Mouse (Mus musculus) testis, adult 10 weeks (tissue): ENCODE measurements around the gene Olfr1412. TPM values are rescaled to one million over a fixed set of nuclear protein-coding genes. Genes with fewer than 3 reads are reported as not detected.

ENCODE experiments used
- polyA plus RNA-seq: library from polyadenylated mRNA; stranded (reverse); fragments of 350-450 nt; fragmentation: Illumina TruSeq; extraction: RNeasy Lipid Tissue Mini Kit (QIAGEN cat#74804); gene quantifications from one replicate; pipeline ENCODE4 v1.2.3, GENCODE M21; 2014; ENCODE audit warnings: low read depth, low replicate concordance

Olfr1412 gene
- polyA plus RNA-seq: not detected

DNA sequence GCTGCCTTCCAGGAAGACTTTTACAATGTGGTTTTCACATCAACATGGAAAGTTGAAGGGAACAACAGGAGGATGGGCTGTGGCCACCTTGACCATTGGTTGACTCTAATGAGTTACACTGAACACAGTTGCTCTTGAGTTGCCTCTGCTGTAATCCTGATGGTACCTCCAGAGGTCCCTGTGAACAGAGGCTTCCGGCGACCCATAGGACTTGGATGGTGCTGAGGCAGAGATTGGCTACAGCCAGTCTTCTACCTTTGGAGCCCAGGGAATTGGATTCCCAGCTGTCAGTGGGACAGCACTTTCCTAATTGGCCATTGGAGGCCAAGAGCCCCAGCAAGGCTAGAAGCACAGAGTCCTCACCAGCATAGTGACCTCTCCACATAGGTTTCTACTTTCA lies at the start of gene Olfr1412:
Olfr1412 (plus strand) TSS at position 301 of the 400 bp plus-strand sequence.

DNA sequence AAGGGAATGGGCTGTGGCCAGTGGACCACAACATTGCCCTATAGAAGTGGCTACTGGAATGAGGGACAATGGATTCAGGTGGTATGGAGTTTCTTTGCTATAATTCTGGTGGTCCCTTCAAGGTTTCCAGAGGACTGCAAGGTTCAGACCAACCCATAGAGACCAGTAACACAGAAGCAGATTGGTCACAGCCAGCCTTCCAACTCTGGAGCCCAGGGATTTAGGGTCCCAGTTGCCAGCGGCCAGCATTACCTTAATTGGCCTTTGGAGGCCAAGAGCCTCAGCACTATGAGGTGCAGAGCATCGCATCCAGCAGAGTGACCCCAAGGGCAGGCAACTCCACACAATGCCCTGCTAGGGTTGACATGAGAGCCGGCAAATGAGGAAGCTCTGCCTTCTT lies 14.6 kb upstream of the Olfr1412 start, which contains the start of gene Olfr1413:
Olfr1413 (plus strand) TSS at position 301 of the 400 bp plus-strand sequence.

DNA sequence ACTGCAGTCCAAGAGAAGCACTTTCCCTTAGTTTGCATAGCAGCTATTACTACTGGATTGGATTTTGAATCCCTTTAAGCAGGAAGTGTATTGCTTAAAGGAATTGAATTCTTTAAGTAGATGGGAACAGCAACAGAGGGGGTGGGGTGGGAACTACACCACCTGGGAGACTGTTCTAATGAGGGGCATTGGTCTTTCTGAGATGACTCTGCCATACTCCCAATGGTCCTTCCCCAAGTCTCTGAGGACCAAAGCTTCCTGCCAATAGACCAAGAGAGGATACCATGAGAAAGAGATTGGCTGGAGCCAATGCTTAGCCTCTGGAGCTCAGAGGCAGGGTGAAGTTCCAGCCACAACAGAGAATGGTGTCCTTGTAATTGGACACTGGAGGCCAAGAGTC lies 8.5 kb downstream of the Olfr1412 start, which contains the start of gene Olfr1411:
Olfr1411 (plus strand) TSS at position 301 of the 400 bp plus-strand sequence.

GRCm38 (mm10) chr1:92605482-92605881 lies 19.9 kb downstream of the Olfr1412 start, which contains the start of gene Olfr1410:
Olfr1410 (plus strand) TSS chr1:92605782.

DNA sequence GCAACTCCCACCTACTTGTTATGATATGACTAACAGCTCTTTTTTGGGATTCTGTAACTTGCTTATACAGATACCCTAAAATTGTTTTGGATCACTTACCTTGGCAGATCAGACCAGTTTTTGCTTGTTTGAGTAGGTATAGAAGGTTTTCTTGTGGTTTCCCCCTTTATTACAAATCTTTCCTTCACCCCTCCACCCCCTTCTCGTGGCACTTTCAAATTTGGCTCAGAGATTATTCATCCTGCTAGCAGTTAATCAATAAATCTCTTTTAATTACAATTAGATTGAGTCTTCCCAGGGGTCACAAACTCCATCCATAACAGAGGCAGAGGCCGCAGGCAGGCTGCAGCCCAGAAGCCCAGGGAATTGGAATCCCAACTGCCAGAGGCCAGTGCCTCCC lies 31.9 kb downstream of the Olfr1412 start, which contains the start of gene Olfr12:
Olfr12 (plus strand) TSS at position 301 of the 400 bp plus-strand sequence.

Other genes starting within 250 kb of the Olfr1412 start
- 46.3 TPM for gene Ndufa10, start 111.9 kb upstream of the Olfr1412 start, polyA plus RNA-seq
- gene Olfr1416, start 100.7 kb upstream of the Olfr1412 start, polyA plus RNA-seq: not detected
- gene Olfr1415, start 89.7 kb upstream of the Olfr1412 start, polyA plus RNA-seq: not detected
- not detected for gene Olfr1414, start 67.1 kb upstream of the Olfr1412 start, polyA plus RNA-seq
- not detected for gene Olfr1413, start 14.5 kb upstream of the Olfr1412 start, polyA plus RNA-seq
- gene Olfr1411, start 8.6 kb downstream of the Olfr1412 start, polyA plus RNA-seq: not detected
- gene Olfr1410, start 20.0 kb downstream of the Olfr1412 start, polyA plus RNA-seq: 0.03 TPM
- not detected for gene Olfr12, start 32.0 kb downstream of the Olfr1412 start, polyA plus RNA-seq
- 116 TPM for gene Cops9, start 56.2 kb downstream of the Olfr1412 start, polyA plus RNA-seq
- gene Otos, start 63.1 kb downstream of the Olfr1412 start, polyA plus RNA-seq: not detected
- gene Gpc1, start 245.9 kb downstream of the Olfr1412 start, polyA plus RNA-seq: 0.13 TPM